Mouse (Mus musculus) G1E (cell line): ENCODE data around the gene Spock1.

ENCODE experiments used
- CTCF ChIP-seq: IDR thresholded peaks from 2 replicates; pipeline ENCODE4 v1.5.1; 2012; ENCODE audit warnings: low read depth, low read length, inconsistent platforms, mixed read lengths
- GATA2 ChIP-seq: IDR thresholded peaks from 2 replicates; pipeline ENCODE4 v1.6.1; 2012; ENCODE audit warnings: low read depth, low read length, inconsistent platforms, borderline replicate concordance

DNA sequence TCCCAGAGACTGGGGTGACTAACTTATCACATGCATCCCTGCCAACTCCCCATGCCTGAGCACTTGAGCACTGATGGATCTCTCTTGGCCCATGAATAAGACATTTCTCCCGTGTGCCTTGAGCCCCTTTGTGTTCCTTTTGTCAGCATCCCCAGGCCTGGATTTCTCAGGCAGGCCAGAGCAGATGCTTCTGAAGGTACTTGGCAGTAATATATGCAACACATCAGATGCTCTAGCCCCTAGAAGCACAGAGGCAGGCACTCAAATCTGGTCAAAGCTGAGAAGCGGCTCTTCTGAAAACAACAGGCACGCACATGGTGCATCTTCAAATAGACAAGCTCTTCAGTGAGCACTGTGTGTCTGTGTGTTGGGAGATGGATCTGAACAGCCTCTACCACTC is 151.8 kb downstream of the Spock1 start:
- TF ChIP-seq CTCF (no peak), GATA2 (no peak)
